Mouse (Mus musculus) kidney, embryonic 14.5 days (tissue): ENCODE measurements around the gene Gm28372. TPM values are rescaled to one million over a fixed set of nuclear protein-coding genes. Genes with fewer than 3 reads are reported as not detected.
"Not testable (repeated sequence)": the region's sequence is repeated elsewhere in the genome, so short reads cannot be mapped to it uniquely, and the experiment has no call there.

Experiments used
- ATAC-seq: fragments of 200-750 bp; cut with Nextera tagmentation; 2 replicates; pipeline ENCODE4 v1.8.0; 2017; ENCODE audit warnings: moderate number of reproducible peaks, mild to moderate bottlenecking, moderate TSS enrichment, moderate library complexity; ENCODE audit not compliant: low FRiP score, low TSS enrichment
- H3K27ac ChIP-seq: fragments of 300-500 bp; sonication (generic); 2 replicates; pipeline ENCODE4 v1.5.1; 2014; ENCODE audit warnings: low read depth, mild to moderate bottlenecking, low read length, moderate library complexity, mixed read lengths
- H3K27me3 ChIP-seq: fragments of 300-500 bp; sonication (generic); 2 replicates; pipeline ENCODE4 v1.6.1; 2014; ENCODE audit warnings: mild to moderate bottlenecking, low read length; ENCODE audit not compliant: control insufficient read depth, insufficient read depth
- H3K36me3 ChIP-seq: fragments of 300-500 bp; sonication (generic); 2 replicates; pipeline ENCODE4 v1.6.1; 2014; ENCODE audit warnings: low read length, mixed read lengths; ENCODE audit not compliant: control insufficient read depth, insufficient read depth
- H3K4me1 ChIP-seq: fragments of 300-500 bp; sonication (generic); 2 replicates; pipeline ENCODE4 v1.6.1; 2014; ENCODE audit warnings: low read length, mixed read lengths; ENCODE audit not compliant: control insufficient read depth, insufficient read depth
- H3K4me2 ChIP-seq: fragments of 300-500 bp; sonication (generic); replicated peaks from 2 replicates; pipeline ENCODE4 v1.6.1; 2014; ENCODE audit warnings: low read depth, mild to moderate bottlenecking, low read length
- H3K4me3 ChIP-seq: fragments of 300-500 bp; sonication (generic); 2 replicates; pipeline ENCODE4 v1.5.1; 2014; ENCODE audit warnings: mild to moderate bottlenecking, low read length
- H3K9ac ChIP-seq: fragments of 300-500 bp; sonication (generic); 2 replicates; pipeline ENCODE4 v1.6.1; 2014; ENCODE audit warnings: low read depth, mild to moderate bottlenecking, low read length, moderate library complexity
- H3K9me3 ChIP-seq: fragments of 300-500 bp; sonication (generic); 2 replicates; pipeline ENCODE4 v1.6.1; 2016; ENCODE audit warnings: low read length; ENCODE audit not compliant: control insufficient read depth
- WGBS: fragments of 180-500 bp; shearing (Covaris S2); extraction: QIAGEN DNeasy Blood & Tissue Kit; methylation state at CpG from one replicate; pipeline ENCODE4 v1.1.7; 2014; 5-methylcytosine and 5-hydroxymethylcytosine counted together
- polyA plus RNA-seq: library from polyadenylated mRNA; unstranded; fragments of >200 nt; fragmentation: Nextera tagmentation; extraction: Ambion mirVana; gene quantifications from 2 replicates; pipeline ENCODE4 v1.2.1, GENCODE M21; 2014

The Gm28372 gene
- polyA plus RNA-seq: not detected in 2 replicates

GRCm38 (mm10) chr2:130404939-130405338 is at the start of gene Gm28372, which contains the start of gene 1700020A23Rik:
Gm28372 (plus strand) TSS chr2:130405239.
1700020A23Rik (plus strand) TSS chr2:130405259.
- Histone ChIP-seq H3K4me3 (no peak within 1 kb of the TSS), H3K9me3 (no peaks in the 10 kb centered on the region), H3K36me3 (no peaks in the 10 kb centered on the region), H3K4me2 (no peak within 1 kb of the TSS), H3K27me3 (no peaks in the 10 kb centered on the region), H3K9ac (no peak within 1 kb of the TSS), H3K4me1 (peaks cover 9% of the 10 kb centered on the region; the same call in 1 of the 2 replicates), H3K27ac (no peak within 1 kb of the TSS)
- ATAC-seq: no peak
- 88% methylated on average over 1 of the region's 1 CpGs for WGBS

GRCm38 (mm10) chr2:130357551-130357950 is 47.5 kb upstream of the Gm28372 start:
- H3K36me3 ChIP-seq: no peaks in the 10 kb centered on the region
- 93% methylated on average over 5 of the region's 5 CpGs for WGBS
- no peak for ATAC-seq
- H3K9ac ChIP-seq: no peak overlapping the region
- no peak overlapping the region for H3K27ac ChIP-seq
- H3K4me3 ChIP-seq: no peak overlapping the region
- no peak overlapping the region for H3K4me2 ChIP-seq
- H3K9me3 ChIP-seq: no peaks in the 10 kb centered on the region
- H3K27me3 ChIP-seq: peaks cover 30% of the 10 kb centered on the region
- H3K4me1 ChIP-seq: no peaks in the 10 kb centered on the region

- no peak overlapping the region for H3K4me3 ChIP-seq
- WGBS: 15% methylated on average over 5 of the region's 5 CpGs
- no peaks in the 10 kb centered on the region for H3K4me1 ChIP-seq
- no peak overlapping the region for H3K9ac ChIP-seq
- ATAC-seq: no peak
- no peak overlapping the region for H3K27ac ChIP-seq
- H3K27me3 ChIP-seq: peaks cover 42% of the 10 kb centered on the region
- H3K4me2 ChIP-seq: no peak overlapping the region
- no peaks in the 10 kb centered on the region for H3K36me3 ChIP-seq
- H3K9me3 ChIP-seq: no peaks in the 10 kb centered on the region
These were observed 46.2 kb upstream of the Gm28372 start for GRCm38 (mm10) chr2:130358852-130359251.

DNA sequence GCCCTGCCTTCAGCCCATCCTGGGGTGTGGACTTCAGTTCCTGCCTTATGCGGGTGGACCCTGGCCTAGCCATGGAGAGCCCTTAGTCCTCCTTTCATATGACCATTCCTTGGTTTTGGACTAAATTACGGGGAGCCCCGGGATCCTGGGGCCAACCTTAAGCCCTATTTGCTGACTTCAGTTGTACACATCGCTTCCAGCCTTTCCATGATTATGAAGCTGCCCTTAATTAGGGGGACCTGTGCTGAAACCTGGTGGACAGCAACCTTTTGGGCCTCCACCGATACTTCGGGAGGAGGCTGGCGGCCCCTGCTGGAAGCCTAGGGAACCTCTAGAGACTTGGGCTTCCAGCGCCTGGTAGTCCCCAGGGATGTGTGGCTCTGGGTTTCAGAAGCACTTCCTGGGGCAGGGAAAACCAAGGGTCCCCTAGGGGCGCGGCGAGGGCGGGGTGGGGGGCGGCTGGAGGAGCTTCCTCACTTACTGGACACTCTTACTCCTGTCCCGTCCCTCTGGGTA is 42.5 kb upstream of the Gm28372 start:
- Histone ChIP-seq H3K4me1 (no peaks in the 10 kb centered on the region), H3K27me3 (peaks cover 42% of the 10 kb centered on the region), H3K4me2 (no peak overlapping the region), H3K9ac (no peak overlapping the region), H3K27ac (no peak overlapping the region), H3K4me3 (no peak overlapping the region), H3K36me3 (no peaks in the 10 kb centered on the region), H3K9me3 (no peaks in the 10 kb centered on the region)
- peak; percentile 50; the same call in 1 of the 2 replicates for ATAC-seq
- 4% methylated on average over 14 of the region's 14 CpGs for WGBS

- Histone ChIP-seq H3K27me3 (peaks cover 25% of the 10 kb centered on the region), H3K27ac (no peak overlapping the region)
- WGBS: 7% methylated on average over 28 of the region's 30 CpGs
These were observed 39.6 kb upstream of the Gm28372 start for GRCm38 (mm10) chr2:130365211-130366094.

DNA sequence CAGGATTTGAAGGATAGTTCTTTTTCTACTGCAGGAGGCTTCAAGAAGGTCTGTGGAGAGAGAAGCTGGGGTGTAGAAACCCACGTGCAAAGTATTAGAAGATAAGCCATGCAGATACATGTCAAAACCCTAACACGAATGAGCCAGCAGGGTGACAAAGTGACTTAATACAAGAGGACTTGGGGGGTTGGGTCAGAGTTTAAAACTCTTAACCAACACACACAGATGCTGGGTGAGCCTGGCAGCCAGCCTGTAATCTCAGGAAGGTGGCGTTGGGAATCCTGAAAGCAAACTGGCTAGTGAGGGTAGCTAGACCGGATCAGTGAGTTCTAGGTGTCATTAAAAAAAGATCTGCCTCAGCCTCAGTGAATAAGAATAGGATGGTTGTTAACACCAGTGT is 37.7 kb upstream of the Gm28372 start:
- Histone ChIP-seq H3K4me3 (no peak overlapping the region), H3K4me1 (no peaks in the 10 kb centered on the region), H3K36me3 (no peaks in the 10 kb centered on the region), H3K27me3 (peaks cover 14% of the 10 kb centered on the region), H3K9me3 (no peaks in the 10 kb centered on the region), H3K4me2 (no peak overlapping the region), H3K27ac (no peak overlapping the region), H3K9ac (no peak overlapping the region)
- no peak for ATAC-seq
- WGBS: 65% methylated on average over 4 of the region's 4 CpGs

More at GRCm38 (mm10) chr2:130365211-130366094, 39.6 kb upstream of the Gm28372 start:
- H3K36me3 ChIP-seq: no peaks in the 10 kb centered on the region
- peak overlapping the region; percentile 40 for H3K4me3 ChIP-seq
- ATAC-seq: peak; percentile 76
- H3K9ac ChIP-seq: peak overlapping the region; percentile 43
- no peaks in the 10 kb centered on the region for H3K4me1 ChIP-seq
- peak overlapping the region; percentile 70 for H3K4me2 ChIP-seq
- no peaks in the 10 kb centered on the region for H3K9me3 ChIP-seq

GRCm38 (mm10) chr2:130373026-130373425 is 32.0 kb upstream of the Gm28372 start:
- not testable (repeated sequence) for H3K27ac ChIP-seq, H3K36me3 ChIP-seq, H3K4me2 ChIP-seq, ATAC-seq, H3K9me3 ChIP-seq, H3K4me1 ChIP-seq, H3K9ac ChIP-seq, H3K4me3 ChIP-seq, H3K27me3 ChIP-seq
- WGBS: 54% methylated on average over 1 of the region's 1 CpGs

GRCm38 (mm10) chr2:130374951-130375350 is 30.1 kb upstream of the Gm28372 start:
- no peak overlapping the region for H3K9ac ChIP-seq
- H3K4me1 ChIP-seq: no peaks in the 10 kb centered on the region
- ATAC-seq: no peak
- no peaks in the 10 kb centered on the region for H3K36me3 ChIP-seq
- 83% methylated on average over 4 of the region's 4 CpGs for WGBS
- no peaks in the 10 kb centered on the region for H3K27me3 ChIP-seq
- H3K4me2 ChIP-seq: no peak overlapping the region
- no peaks in the 10 kb centered on the region for H3K9me3 ChIP-seq
- no peak overlapping the region for H3K27ac ChIP-seq
- no peak overlapping the region for H3K4me3 ChIP-seq

DNA sequence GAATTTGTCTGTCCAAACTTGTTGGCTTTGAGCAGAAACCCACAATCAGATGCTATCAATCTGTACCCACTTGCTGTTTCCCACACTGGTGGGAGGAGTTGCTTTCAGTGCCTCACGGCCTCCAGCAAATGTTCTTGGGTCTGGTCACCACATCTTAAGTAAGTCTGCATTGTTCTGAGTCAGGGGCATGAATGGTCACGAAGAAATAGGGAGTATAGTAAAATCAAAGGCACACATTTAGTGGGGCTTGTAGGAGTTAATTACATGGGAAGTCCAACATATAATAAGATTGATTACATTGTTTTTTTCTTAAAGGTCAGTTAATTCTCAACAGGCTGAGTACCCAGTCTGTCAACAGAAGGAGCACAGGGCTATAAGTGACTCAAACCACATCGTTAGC is 21.8 kb upstream of the Gm28372 start:
- H3K27ac ChIP-seq: no peak overlapping the region
- no peaks in the 10 kb centered on the region; the same call in 1 of the 2 replicates for H3K27me3 ChIP-seq
- peak; percentile 71; the same call in 1 of the 2 replicates for ATAC-seq
- no peak overlapping the region for H3K4me3 ChIP-seq
- H3K4me2 ChIP-seq: no peak overlapping the region
- H3K36me3 ChIP-seq: no peaks in the 10 kb centered on the region
- no peaks in the 10 kb centered on the region for H3K4me1 ChIP-seq
- H3K9me3 ChIP-seq: no peaks in the 10 kb centered on the region
- WGBS: 24% methylated on average over 3 of the region's 3 CpGs
- H3K9ac ChIP-seq: no peak overlapping the region
